Mouse (Mus musculus): ENCODE data around the gene Gja1. TPM values are rescaled to one million over a fixed set of nuclear protein-coding genes. Genes with fewer than 3 reads are reported as not detected.
"Not testable (repeated sequence)": the region's sequence is repeated elsewhere in the genome, so short reads cannot be mapped to it uniquely, and the experiment has no call there.

Gja1 gene
- 100 to 1,000 TPM; 218 to 248 TPM for total RNA-seq (2021)
- long read RNA-seq, experiment 1, transcript Gja1-201 (2 exons, 3,071 nt) = major isoform, 228 of 241 reads
- long read RNA-seq, experiment 1, partial matches to known transcripts = 11 of 241 reads
- long read RNA-seq, experiment 1, other reads (novel, unspliced or antisense) = 1 of 241 reads
- long read RNA-seq, experiment 2, transcript Gja1-201 (2 exons, 3,071 nt) = major isoform, 385 of 456 reads
- long read RNA-seq, experiment 2, partial matches to known transcripts = 67 of 456 reads
- long read RNA-seq, experiment 2, other reads (novel, unspliced or antisense) = 1 of 456 reads

DNA sequence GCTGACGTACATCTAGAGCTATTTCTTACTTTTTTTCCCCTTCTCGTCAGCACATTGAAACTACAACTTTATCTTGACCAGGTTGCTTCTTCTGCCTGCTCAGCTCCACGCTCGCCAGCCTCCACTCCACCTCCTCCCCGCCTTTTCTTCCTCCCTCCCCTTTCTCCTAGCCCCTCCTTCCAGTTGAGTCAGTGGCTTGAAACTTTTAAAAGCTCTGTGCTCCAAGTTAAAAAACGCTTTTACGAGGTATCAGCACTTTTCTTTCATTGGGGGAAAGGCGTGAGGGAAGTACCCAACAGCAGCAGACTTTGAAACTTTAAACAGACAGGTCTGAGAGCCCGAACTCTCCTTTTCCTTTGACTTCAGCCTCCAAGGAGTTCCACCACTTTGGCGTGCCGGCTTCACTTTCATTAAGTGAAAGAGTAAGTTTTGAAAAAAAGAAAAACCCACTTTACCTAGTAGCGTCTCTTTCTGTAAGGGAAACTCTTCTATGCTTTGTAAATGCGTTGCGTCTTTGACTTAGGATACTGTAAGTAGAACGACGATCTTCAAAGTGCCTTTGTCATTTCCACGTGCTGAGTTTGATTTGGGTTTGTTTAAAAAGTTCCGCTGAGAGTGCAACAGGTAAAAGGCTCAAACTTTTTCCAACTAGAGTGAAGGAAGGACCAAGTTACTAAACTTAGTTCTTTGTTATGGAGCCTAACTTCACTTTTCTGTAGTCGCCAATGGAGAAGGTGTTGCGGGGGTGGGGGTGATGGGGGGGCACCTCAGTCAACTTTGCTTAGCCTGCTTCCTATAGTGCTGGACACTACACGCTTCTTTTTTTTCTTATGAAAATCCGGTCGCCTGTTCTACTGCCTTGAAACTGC lies at the start of gene Gja1:
TSS of gene Gja1 (plus strand) at position 234 of the 869 bp plus-strand sequence.
- peak in 1 of 2 experiments; percentile 21 for DNase-seq (ENCODE audit: low spot score in 2 of 2)

DNA sequence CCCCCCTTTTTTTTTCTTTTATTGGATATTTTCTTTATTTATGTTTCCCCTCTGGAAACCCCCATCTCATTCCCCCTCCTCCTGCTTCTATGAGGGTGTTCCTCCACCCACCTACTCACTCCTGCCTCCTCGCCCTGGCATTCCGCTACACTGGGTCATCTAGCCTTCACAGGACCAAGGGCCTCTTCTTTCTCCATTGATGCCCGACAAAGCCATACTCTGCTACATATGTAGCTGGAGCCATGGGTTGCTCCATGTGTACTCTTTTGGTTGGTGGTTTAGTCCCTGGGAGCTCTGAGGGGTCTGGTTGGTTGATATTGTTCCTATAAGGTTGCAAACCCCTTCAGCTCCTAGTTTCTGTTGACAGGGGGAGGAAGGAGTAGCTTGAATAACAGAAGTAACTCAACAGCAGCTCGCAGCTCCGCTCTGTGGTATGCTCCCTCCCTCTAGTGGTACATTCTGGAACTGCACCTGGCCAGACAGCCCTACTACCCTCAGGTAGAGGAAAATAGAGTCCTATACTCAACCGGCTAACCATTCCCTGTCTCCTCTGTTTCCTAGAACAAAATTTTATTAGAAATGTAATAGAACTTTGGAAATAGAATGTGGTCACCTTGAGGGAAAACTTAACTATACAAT lies 38.2 kb upstream of the Gja1 start:
- DNase-seq (ENCODE audit: low spot score in 2 of 2) = peak; percentile 52 to 55

DNA sequence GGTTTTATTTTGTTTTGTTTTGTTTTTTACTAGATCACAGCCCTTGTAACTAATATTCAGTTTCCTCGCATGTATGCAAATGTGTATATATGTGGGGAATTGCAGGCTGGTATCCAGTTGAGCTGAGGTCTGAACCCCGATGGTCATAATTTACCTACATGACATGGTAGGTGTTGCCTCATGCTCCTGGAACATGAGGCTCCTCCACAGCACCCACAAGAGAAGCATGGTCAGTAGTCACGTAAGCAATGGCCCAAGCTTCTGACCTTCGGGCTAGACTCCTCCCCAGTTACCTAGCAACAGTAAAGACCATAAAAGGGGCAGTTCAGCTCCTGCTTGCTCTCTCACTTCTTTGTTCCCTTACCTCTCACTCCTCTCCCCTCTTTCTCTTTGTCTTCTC lies 16.7 kb upstream of the Gja1 start:
- DNase-seq (ENCODE audit: low spot score in 2 of 2) = no peak

- DNase-seq (ENCODE audit: low spot score in 2 of 2) = peak; percentile 18 to 58
Observed at GRCm38 (mm10) chr10:56369073-56369472, 8.1 kb upstream of the Gja1 start.

DNA sequence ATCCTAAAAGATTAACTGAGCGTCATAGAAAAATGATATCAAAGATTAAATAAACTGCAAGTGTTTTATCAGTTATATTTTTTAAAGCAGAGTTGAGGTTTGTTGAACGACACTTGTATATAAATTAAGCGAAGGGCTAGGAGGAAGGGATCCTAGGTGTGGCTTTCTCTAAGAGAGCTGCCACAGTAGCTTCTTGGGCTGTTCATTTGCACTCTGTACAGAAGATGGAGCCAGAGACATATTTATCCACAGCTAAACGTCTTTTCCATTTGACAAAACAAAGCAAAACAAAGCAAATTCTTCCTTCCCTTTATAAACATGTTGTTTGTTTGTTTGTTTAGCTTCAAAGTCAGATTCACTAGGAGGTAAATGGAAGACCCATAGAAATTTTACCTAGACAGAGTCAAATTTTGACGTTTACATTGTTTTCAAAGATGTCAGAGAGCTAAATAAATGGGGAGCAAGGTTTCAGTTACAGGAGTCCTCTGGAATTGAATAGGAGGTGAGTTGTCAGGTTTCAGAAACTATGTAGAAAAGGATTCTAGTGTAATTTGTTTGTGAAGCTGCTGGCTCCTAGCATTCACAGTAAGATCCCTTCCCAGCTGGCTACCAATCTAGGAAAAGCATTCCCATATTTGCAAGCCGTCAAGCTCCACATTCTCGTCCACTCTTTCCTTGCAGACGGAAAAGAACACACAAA lies 4.0 kb upstream of the Gja1 start:
- DNase-seq (ENCODE audit: low spot score in 2 of 2) = no peak

DNA sequence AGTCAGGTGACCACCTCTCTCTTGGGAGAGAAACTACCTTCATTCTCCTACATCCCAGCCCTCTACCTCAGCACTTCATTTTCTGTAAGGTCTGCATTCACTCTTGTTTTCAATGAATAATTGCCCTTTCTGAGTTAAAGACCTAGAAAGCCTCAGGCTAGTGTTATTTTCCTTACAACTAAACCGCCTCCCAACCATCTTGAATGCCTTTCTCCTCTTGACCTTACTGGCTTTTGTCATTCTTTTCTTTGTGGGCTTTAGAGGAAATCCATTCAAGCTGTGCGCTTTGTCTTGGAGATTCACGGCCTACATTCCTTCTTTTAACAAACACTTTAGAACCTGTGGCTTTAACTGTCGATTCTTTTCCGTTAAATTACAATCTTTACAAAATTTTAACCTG lies 3.0 kb upstream of the Gja1 start:
- DNase-seq (ENCODE audit: low spot score in 2 of 2) = no peak

- DNase-seq (ENCODE audit: low spot score in 2 of 2) = no peak
Observed at GRCm38 (mm10) chr10:56375906-56376468, 1.1 kb upstream of the Gja1 start.

DNA sequence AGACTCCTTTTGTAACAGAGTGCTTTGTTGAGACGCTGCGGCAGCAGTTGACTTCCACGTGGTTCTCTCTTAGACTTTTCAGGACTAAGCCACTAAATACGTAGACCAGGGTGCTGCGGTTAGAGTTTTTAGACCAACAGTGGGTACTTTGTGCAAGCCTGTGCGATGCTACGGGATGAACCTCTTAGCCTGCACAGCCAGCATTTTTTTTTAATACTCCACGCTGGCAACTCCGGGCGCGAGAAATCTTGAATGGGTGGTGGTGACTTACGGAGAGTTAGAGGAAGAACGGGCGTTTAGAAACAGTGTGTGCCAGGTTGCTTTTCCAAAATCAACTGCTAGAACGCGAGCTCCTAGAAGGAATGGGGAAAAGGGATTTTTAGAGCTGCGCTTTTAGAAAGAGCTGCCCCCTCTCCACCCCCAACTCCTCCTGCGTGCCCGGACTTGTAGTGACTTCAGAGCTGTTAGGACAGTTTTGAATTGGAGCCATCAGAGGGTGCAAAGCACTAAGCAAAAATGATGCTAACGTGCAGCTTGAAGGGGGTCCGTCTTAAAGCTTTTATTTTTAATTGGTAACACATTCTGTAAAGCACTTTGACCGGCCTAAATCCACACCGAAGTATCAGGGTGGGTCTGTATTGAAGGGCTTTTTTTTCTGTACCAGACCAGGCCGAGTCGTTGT lies 977 bp downstream of the Gja1 start:
- DNase-seq (ENCODE audit: low spot score in 2 of 2) = no peak

DNA sequence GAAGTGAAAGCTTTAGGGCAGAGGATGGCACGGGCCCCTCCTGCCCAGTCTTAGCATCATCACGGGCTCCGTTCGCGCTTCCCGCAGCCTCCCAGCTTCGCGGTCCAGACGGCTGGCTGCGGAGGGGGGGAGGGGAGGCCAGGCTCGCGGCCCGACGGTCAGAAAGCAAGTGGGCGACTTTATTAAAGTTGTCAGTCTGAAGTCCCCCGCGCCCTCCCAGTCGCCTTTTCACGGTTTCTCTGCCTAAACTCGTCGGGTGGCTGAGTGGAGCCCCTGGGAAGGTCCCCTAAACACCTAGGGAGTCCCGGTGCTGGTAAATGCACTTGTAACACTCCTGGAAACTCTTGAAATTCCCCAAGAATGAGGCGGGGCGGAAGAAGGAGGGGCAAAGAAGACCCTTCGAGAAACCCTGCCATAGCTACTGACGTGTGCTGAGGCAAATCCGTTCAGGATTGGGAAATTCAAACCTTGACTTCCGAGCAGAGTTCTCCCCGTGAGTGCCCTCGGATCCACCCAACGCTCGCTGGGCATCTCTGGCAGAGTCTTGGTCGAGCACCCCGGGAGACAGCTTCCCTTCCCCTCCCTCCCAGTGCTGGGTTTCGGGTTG lies 1.6 kb downstream of the Gja1 start:
- peak; percentile 20 to 22 for DNase-seq (ENCODE audit: low spot score in 2 of 2)

DNA sequence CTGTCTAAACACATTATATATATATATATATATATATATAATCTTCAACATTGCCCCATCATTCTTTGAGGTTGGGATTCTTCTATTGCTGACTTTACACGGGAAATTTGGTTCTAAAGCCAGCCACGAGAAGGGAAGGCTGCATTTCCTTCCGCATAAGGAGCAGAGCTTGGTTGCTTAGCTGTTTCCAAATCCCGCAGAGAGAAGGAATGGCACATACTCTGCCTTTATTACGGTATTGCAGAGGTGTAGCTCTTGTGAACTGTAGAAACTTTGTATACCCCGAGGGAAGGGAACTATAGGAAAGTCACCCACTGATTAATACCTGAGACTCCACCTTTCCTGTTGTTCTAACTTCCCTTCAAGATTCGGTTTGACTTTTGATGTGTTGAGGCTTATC lies 2.6 kb downstream of the Gja1 start:
- DNase-seq (ENCODE audit: low spot score in 2 of 2) = no peak

- no peak for DNase-seq (ENCODE audit: low spot score in 2 of 2)
Observed at GRCm38 (mm10) chr10:56385195-56386109, 8.3 kb downstream of the Gja1 start.

GRCm38 (mm10) chr10:56393095-56393784 lies 16.1 kb downstream of the Gja1 start:
- DNase-seq (ENCODE audit: low spot score in 2 of 2) = no peak

GRCm38 (mm10) chr10:56393815-56394417 lies 16.8 kb downstream of the Gja1 start:
- DNase-seq (ENCODE audit: low spot score in 2 of 2) = not testable (repeated sequence)

DNA sequence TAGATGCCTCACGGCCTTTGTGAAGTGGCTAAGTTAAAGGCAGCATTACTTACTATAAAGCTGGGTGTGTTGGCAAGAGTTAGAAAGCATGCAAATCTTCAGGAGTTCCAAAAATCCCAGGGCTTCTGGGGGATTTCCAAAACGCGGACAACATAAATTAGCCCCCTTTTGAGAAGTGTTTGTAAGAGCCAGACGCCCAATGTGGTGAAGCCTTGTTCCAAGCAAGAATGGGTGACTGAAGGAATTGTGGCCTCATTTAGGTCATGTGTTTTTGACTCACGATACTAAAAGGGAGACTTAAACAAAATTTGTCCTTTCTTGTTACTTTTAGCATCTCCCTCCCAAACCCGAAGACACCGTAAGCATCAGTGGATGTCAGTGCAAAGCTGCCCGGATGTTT lies 20.7 kb downstream of the Gja1 start:
- no peak for DNase-seq (ENCODE audit: low spot score in 2 of 2)

GRCm38 (mm10) chr10:56398310-56398709 lies 21.2 kb downstream of the Gja1 start:
- no peak for DNase-seq (ENCODE audit: low spot score in 2 of 2)

DNA sequence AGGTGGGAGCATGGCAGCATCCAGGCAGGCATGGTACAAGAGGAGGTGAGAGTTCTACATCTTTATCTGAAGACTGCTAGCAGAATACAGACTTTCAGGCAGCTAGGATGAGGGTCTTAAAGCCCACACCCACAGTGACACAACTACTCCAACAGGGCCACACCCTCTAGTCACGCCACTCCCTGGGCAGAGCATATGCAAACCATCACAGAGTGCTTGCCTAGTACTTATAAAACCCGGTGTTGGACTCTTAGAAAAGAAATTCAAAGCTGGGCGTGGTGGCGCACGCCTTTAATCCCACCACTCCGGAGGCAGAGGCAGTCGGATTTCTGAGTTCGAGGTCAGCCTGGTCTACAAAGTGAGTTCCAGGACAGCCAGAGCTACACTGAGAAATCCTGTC lies 24.3 kb downstream of the Gja1 start:
- not testable (repeated sequence) for DNase-seq (ENCODE audit: low spot score in 2 of 2)

- no peak for DNase-seq (ENCODE audit: low spot score in 2 of 2)
Observed at GRCm38 (mm10) chr10:56405934-56406333, 28.8 kb downstream of the Gja1 start.
